Mouse (Mus musculus): ENCODE results near the gene Sgf29.
A peak's percentile ranks its signal among the peaks of the same experiment; 100 is the strongest.

The Sgf29 gene

GRCm38 (mm10) chr7:126649231-126650051, at the start of gene Sgf29:
Sgf29 (plus strand) TSS chr7:126649309.
- peak; percentile 88 to 90 for DNase-seq (ENCODE audit: low spot score in 2 of 2)

GRCm38 (mm10) chr7:126601896-126602295, 47.2 kb upstream of the Sgf29 start:
- no peak for DNase-seq (ENCODE audit: low spot score in 2 of 2)

GRCm38 (mm10) chr7:126602650-126603049, 46.5 kb upstream of the Sgf29 start:
- DNase-seq (ENCODE audit: low spot score in 2 of 2) = no peak

- DNase-seq (ENCODE audit: low spot score in 2 of 2) = no peak
Observed at GRCm38 (mm10) chr7:126606611-126607010, 42.5 kb upstream of the Sgf29 start.

- no peak for DNase-seq (ENCODE audit: low spot score in 2 of 2)
Observed at GRCm38 (mm10) chr7:126607064-126607463, 42.0 kb upstream of the Sgf29 start.

- DNase-seq (ENCODE audit: low spot score in 2 of 2) = no peak
Observed at GRCm38 (mm10) chr7:126607796-126608195, 41.3 kb upstream of the Sgf29 start.

GRCm38 (mm10) chr7:126612736-126613135, 36.4 kb upstream of the Sgf29 start:
- no peak for DNase-seq (ENCODE audit: low spot score in 2 of 2)

- DNase-seq (ENCODE audit: low spot score in 2 of 2) = no peak
Observed at GRCm38 (mm10) chr7:126616707-126617106, 32.4 kb upstream of the Sgf29 start.

- DNase-seq (ENCODE audit: low spot score in 2 of 2) = no peak
Observed at GRCm38 (mm10) chr7:126619559-126620275, 29.4 kb upstream of the Sgf29 start.

- no peak for DNase-seq (ENCODE audit: low spot score in 2 of 2)
Observed at GRCm38 (mm10) chr7:126621452-126622359, 27.4 kb upstream of the Sgf29 start.

- no peak for DNase-seq (ENCODE audit: low spot score in 2 of 2)
Observed at GRCm38 (mm10) chr7:126623381-126623780, 25.7 kb upstream of the Sgf29 start.

- DNase-seq (ENCODE audit: low spot score in 2 of 2) = no peak
Observed at GRCm38 (mm10) chr7:126624774-126625173, 24.3 kb upstream of the Sgf29 start.

- DNase-seq (ENCODE audit: low spot score in 2 of 2) = peak in 1 of 2 experiments; percentile 33
Observed at GRCm38 (mm10) chr7:126625369-126625768, 23.7 kb upstream of the Sgf29 start.

GRCm38 (mm10) chr7:126625807-126626600, 23.1 kb upstream of the Sgf29 start:
- DNase-seq (ENCODE audit: low spot score in 2 of 2) = no peak

GRCm38 (mm10) chr7:126628111-126628510, 21.0 kb upstream of the Sgf29 start:
- no peak for DNase-seq (ENCODE audit: low spot score in 2 of 2)

- no peak for DNase-seq (ENCODE audit: low spot score in 2 of 2)
Observed at GRCm38 (mm10) chr7:126629915-126630314, 19.2 kb upstream of the Sgf29 start.

- no peak for DNase-seq (ENCODE audit: low spot score in 2 of 2)
Observed at GRCm38 (mm10) chr7:126630824-126631518, 18.1 kb upstream of the Sgf29 start, which contains the start of gene Nupr1. Nupr1 (minus strand) TSS chr7:126630861.

- DNase-seq (ENCODE audit: low spot score in 2 of 2) = no peak
Observed at GRCm38 (mm10) chr7:126632478-126632877, 16.6 kb upstream of the Sgf29 start.

- no peak for DNase-seq (ENCODE audit: low spot score in 2 of 2)
Observed at GRCm38 (mm10) chr7:126635375-126635774, 13.7 kb upstream of the Sgf29 start.

Measured in right cerebral cortex, postnatal 36 days (tissue).